Mouse (Mus musculus) stomach, embryonic 15.5 days (tissue): Measurements from ENCODE around the gene Nckap5l. TPM values are rescaled to one million over a fixed set of nuclear protein-coding genes. Genes with fewer than 3 reads are reported as not detected.
"Not testable (repeated sequence)": the region's sequence is repeated elsewhere in the genome, so short reads cannot be mapped to it uniquely, and the experiment has no call there.

ENCODE experiments used
- ATAC-seq: fragments of 200-750 bp; cut with Nextera tagmentation; 2 replicates; pipeline ENCODE4 v1.8.0; 2017; ENCODE audit warnings: low read depth, moderate number of reproducible peaks, moderate TSS enrichment; ENCODE audit not compliant: insufficient read depth, low FRiP score
- H3K27ac ChIP-seq: fragments of 300-500 bp; sonication (generic); 2 replicates; pipeline ENCODE4 v1.5.1; 2015; ENCODE audit warnings: mild to moderate bottlenecking, inconsistent platforms
- H3K27me3 ChIP-seq: fragments of 300-500 bp; sonication (generic); replicated peaks from 2 replicates; pipeline ENCODE4 v1.6.1; 2015; ENCODE audit warnings: inconsistent platforms
- H3K36me3 ChIP-seq: fragments of 300-500 bp; sonication (generic); 2 replicates; pipeline ENCODE4 v1.6.1; 2015; ENCODE audit warnings: inconsistent platforms
- H3K4me1 ChIP-seq: fragments of 300-500 bp; sonication (generic); 2 replicates; pipeline ENCODE4 v1.6.1; 2015; ENCODE audit warnings: inconsistent platforms
- H3K4me2 ChIP-seq: fragments of 300-500 bp; sonication (generic); 2 replicates; pipeline ENCODE4 v1.6.1; 2015; ENCODE audit warnings: mild to moderate bottlenecking, inconsistent platforms
- H3K4me3 ChIP-seq: fragments of 300-500 bp; sonication (generic); replicated peaks from 2 replicates; pipeline ENCODE4 v1.5.1; 2015; ENCODE audit warnings: inconsistent platforms
- H3K9ac ChIP-seq: fragments of 300-500 bp; sonication (generic); 2 replicates; pipeline ENCODE4 v1.6.1; 2015; ENCODE audit warnings: inconsistent platforms
- H3K9me3 ChIP-seq: fragments of 300-500 bp; sonication (generic); 2 replicates; pipeline ENCODE4 v1.6.1; 2016; ENCODE audit warnings: inconsistent platforms
- WGBS: fragments of 180-500 bp; shearing (Covaris S2); methylation state at CpG from one replicate; pipeline ENCODE4 v1.1.7; 2015; 5-methylcytosine and 5-hydroxymethylcytosine counted together
- polyA plus RNA-seq: library from polyadenylated mRNA; unstranded; fragments of >200 nt; fragmentation: Nextera tagmentation; extraction: Ambion mirVana; gene quantifications from 2 replicates; pipeline ENCODE4 v1.2.1, GENCODE M21; 2015

Gene Nckap5l
- polyA plus RNA-seq, 1 experiment from 2014 or later, result 4.8 TPM

DNA sequence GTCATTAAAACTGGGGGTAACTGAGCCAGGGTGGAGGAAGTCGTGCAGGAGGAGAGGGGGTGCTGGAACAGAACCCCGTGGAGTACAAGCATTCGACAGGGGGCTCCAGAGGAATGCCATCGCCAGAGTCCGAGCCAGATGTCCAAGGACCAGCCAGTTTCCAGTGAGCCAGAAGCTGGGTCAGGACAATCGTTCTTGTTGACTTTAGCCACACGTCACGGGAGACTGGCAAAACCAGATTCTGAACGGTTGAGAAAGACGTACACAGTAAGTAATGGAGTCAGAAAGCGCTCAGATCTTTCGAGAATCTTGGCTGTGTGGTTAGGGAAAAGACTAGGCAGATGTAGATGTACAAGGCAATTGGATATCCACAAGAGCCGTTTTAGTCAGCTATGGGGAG, 5.6 kb upstream of the Nckap5l start:
- Histone ChIP-seq H3K36me3 (no peaks in the 10 kb centered on the region), H3K9me3 (no peaks in the 10 kb centered on the region), H3K27me3 (no peaks in the 10 kb centered on the region), H3K9ac (no peak overlapping the region), H3K4me2 (peak overlapping the region; percentile 22; the same call in 1 of the 2 replicates), H3K4me1 (0 out of 2 replicates have a peak, but pooled peaks cover 1% of the 10 kb centered on the region), H3K4me3 (no peak overlapping the region), H3K27ac (no peak overlapping the region)
- 61% methylated on average over 13 of the region's 13 CpGs for WGBS
- no peak for ATAC-seq

- WGBS, result under 1% methylated on average over 39 of the region's 43 CpGs
- Histone ChIP-seq H3K9ac (peak overlapping the region; percentile 63), H3K4me1 (peaks cover 21% of the 10 kb centered on the region), H3K4me3 (peak overlapping the region; percentile 70), H3K27ac (peak overlapping the region; percentile 90), H3K36me3 (no peaks in the 10 kb centered on the region), H3K9me3 (no peaks in the 10 kb centered on the region), H3K27me3 (no peaks in the 10 kb centered on the region), H3K4me2 (peak overlapping the region; percentile 78)
- peak; percentile 56 for ATAC-seq
These were observed 464 bp downstream of the Nckap5l start for GRCm38 (mm10) chr15:99456963-99457605.

GRCm38 (mm10) chr15:99456338-99456962, 1.1 kb downstream of the Nckap5l start:
- peak overlapping the region; percentile 90 for H3K27ac ChIP-seq
- peak overlapping the region; percentile 78 for H3K4me2 ChIP-seq
- peaks cover 21% of the 10 kb centered on the region for H3K4me1 ChIP-seq
- H3K4me3 ChIP-seq, result peak overlapping the region; percentile 70
- no peak for ATAC-seq
- WGBS, result 21% methylated on average over 7 of the region's 7 CpGs
- no peaks in the 10 kb centered on the region for H3K9me3 ChIP-seq
- no peaks in the 10 kb centered on the region for H3K27me3 ChIP-seq
- no peaks in the 10 kb centered on the region for H3K36me3 ChIP-seq
- peak overlapping the region; percentile 63; the same call in 1 of the 2 replicates for H3K9ac ChIP-seq

DNA sequence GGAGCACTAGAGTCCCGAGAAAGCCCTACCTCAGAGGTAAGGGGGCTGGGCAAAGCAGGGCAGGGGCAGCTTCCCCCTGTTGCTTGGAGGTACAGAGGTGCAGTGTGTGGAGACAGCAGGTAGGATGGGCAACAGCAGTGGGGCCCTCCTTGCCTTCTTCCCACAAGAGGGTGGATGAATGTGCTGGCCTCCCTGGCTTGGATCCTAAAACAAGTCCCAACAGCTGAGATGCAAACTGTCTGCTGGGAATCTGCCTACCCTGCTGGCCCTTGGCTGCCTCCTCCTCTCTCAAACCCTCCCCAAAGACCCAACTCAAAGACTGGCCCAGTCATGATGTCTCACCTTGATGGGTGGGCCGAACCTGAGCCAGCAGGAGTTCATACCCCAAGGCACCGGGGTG, 2.1 kb downstream of the Nckap5l start:
- no peaks in the 10 kb centered on the region for H3K36me3 ChIP-seq
- no peak overlapping the region for H3K9ac ChIP-seq
- no peak overlapping the region for H3K27ac ChIP-seq
- no peak overlapping the region for H3K4me3 ChIP-seq
- no peak for ATAC-seq
- H3K9me3 ChIP-seq, result no peaks in the 10 kb centered on the region
- peak overlapping the region; percentile 78; the same call in 1 of the 2 replicates for H3K4me2 ChIP-seq
- H3K4me1 ChIP-seq, result peaks cover 21% of the 10 kb centered on the region
- 83% methylated on average over 3 of the region's 3 CpGs for WGBS
- H3K27me3 ChIP-seq, result no peaks in the 10 kb centered on the region

DNA sequence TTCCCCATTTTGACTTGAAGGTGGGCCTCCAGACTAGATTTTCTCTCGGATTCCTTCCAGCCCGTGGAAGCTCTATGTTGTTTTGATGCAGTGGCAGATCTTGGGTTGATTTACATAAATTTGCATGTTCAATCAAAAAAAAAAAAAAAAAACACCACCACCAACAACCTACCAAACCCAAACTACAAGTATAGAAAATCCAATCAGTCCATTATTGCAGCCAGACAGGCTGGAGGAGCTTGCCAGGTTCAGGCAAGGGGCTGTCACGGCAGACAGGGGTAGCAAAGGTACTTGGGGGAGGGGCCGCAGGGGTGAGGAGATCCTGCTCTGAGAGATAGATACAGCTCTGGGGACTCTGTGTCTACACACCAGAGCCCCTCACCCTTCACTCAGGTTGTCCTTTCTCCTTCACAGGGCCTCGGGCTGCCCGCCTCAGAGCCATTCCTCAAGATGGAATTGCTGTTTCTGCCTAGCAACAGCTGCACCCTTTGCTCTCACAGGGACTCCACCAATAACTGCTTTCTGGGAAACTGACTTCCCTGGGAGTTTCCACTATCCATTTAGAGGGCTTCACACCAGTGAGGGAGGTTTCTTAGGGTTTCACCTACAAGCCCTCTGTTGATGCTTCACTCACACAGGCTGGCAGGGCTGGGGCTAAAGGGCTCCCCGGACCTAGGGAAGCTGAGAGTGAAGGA, 2.8 kb downstream of the Nckap5l start:
- Histone ChIP-seq H3K4me1 (peaks cover 23% of the 10 kb centered on the region), H3K36me3 (no peaks in the 10 kb centered on the region), H3K4me3 (no peak overlapping the region), H3K4me2 (no peak overlapping the region), H3K9me3 (no peaks in the 10 kb centered on the region), H3K27ac (no peak overlapping the region; the same call in 1 of the 2 replicates), H3K27me3 (no peaks in the 10 kb centered on the region), H3K9ac (no peak overlapping the region)
- ATAC-seq, result no peak
- WGBS, result 74% methylated on average over 7 of the region's 7 CpGs

DNA sequence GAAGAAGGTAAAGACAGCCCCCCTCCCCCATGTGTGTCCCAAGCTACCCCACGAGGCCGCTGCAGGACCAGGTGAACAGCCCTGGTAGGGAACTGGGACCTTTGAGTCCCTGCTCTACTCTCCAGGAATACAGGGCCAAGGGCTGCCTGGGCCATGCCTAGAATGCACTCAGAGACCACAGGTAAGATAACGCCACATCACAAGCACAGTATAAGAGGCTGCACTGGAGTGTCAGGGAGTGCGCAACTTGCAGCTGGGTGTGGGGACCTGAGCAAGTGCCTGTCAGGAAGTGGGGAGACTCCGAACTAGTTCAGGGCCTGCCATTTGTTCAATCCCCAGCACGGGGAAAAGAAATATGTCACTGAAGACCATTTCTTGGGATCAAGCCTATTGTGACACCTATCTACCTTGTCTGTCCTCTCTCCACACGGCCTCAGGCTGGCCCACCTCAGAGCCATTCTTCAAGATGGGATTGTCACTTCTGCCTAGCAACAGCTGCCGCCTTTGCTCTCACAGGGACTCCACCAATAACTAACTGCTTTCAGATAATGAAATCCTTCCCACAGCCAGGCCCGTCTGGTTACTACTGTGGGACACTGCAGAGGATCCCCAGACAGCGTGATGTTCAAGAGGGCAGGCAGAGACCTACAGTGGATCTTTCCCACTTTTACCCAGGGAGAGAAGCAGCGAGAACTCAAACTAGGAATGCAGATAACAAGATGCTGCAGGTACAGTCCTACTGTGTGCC, 4.2 kb downstream of the Nckap5l start:
- Histone ChIP-seq H3K27me3 (no peaks in the 10 kb centered on the region), H3K4me1 (peaks cover 30% of the 10 kb centered on the region), H3K4me3 (no peak overlapping the region), H3K4me2 (no peak overlapping the region), H3K9me3 (no peaks in the 10 kb centered on the region), H3K36me3 (no peaks in the 10 kb centered on the region), H3K27ac (no peak overlapping the region), H3K9ac (no peak overlapping the region)
- WGBS, result 66% methylated on average over 11 of the region's 11 CpGs
- no peak for ATAC-seq

DNA sequence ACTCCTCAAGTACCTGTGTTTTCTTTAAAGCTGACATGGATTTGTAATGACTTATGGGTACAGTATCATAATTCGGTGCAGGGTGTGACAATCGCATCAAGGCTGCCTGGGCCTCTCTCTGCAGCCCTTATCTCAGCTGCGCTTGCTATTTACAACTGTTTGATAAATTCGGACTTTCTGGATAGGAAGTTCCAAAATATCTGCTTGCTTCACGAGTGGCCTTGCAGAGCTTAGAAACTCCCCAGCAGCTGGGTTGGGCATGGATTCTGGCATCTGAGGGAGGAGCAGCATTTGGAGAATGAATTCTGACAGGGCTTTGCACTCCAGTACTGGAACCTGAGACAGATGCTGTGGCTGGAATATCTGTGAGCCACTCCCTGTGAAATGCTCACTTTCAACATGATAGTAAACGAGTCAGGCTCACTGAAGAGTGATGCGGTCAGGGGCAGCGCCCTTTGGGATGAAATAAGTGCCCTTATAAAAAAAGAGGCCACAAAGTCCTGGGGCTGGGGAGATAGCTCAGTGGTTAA, 7.7 kb downstream of the Nckap5l start:
- H3K4me2 ChIP-seq, result no peak overlapping the region
- no peak overlapping the region for H3K4me3 ChIP-seq
- H3K27me3 ChIP-seq, result no peaks in the 10 kb centered on the region
- H3K27ac ChIP-seq, result peak overlapping the region; percentile 44
- ATAC-seq, result peak; percentile 38; the same call in 1 of the 2 replicates
- WGBS, result 57% methylated on average over 8 of the region's 8 CpGs
- no peak overlapping the region for H3K9ac ChIP-seq
- H3K36me3 ChIP-seq, result no peaks in the 10 kb centered on the region
- peaks cover 13% of the 10 kb centered on the region for H3K4me1 ChIP-seq
- no peaks in the 10 kb centered on the region for H3K9me3 ChIP-seq

GRCm38 (mm10) chr15:99449131-99449750, 8.3 kb downstream of the Nckap5l start:
- Histone ChIP-seq H3K9ac (no peak overlapping the region), H3K27me3 (no peaks in the 10 kb centered on the region), H3K4me2 (no peak overlapping the region), H3K27ac (peak overlapping the region; percentile 44), H3K36me3 (no peaks in the 10 kb centered on the region), H3K9me3 (no peaks in the 10 kb centered on the region), H3K4me3 (no peak overlapping the region), H3K4me1 (peaks cover 11% of the 10 kb centered on the region)
- 62% methylated on average over 9 of the region's 9 CpGs for whole genome bisulfite sequencing
- peak; percentile 36 for ATAC-seq

DNA sequence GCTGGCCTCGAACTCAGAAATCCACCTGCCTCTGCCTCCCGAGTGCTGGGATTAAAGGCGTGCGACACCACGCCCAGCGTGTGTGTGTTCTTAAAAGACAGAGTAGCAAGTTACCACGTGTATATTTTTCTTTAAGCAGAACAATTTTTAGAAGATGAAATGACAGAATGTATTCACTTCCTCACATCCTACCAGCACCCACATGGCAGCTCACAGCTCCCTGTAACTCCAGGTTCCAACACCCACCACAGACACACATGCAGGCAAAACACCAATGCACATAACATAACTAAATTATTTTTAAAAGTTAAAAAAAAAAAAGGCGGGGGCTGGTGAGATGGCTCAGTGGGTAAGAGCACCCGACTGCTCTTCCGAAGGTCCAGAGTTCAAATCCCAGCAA, 11.4 kb downstream of the Nckap5l start:
- not testable (repeated sequence) for H3K4me3 ChIP-seq, ATAC-seq, H3K9ac ChIP-seq, H3K36me3 ChIP-seq, H3K27me3 ChIP-seq, H3K27ac ChIP-seq, H3K4me2 ChIP-seq, H3K9me3 ChIP-seq
- H3K4me1 ChIP-seq, result peaks cover 16% of the 10 kb centered on the region
- WGBS, result 87% methylated on average over 10 of the region's 10 CpGs

- no peaks in the 10 kb centered on the region for H3K27me3 ChIP-seq
- H3K9me3 ChIP-seq, result no peaks in the 10 kb centered on the region
- H3K27ac ChIP-seq, result no peak overlapping the region
- peaks cover 22% of the 10 kb centered on the region for H3K4me1 ChIP-seq
- no peak overlapping the region for H3K4me2 ChIP-seq
- no peak for ATAC-seq
- no peak overlapping the region for H3K9ac ChIP-seq
- WGBS, result 50% methylated on average over 6 of the region's 6 CpGs
- no peak overlapping the region for H3K4me3 ChIP-seq
- no peaks in the 10 kb centered on the region for H3K36me3 ChIP-seq
These were observed 12.0 kb downstream of the Nckap5l start for GRCm38 (mm10) chr15:99445567-99445966.

DNA sequence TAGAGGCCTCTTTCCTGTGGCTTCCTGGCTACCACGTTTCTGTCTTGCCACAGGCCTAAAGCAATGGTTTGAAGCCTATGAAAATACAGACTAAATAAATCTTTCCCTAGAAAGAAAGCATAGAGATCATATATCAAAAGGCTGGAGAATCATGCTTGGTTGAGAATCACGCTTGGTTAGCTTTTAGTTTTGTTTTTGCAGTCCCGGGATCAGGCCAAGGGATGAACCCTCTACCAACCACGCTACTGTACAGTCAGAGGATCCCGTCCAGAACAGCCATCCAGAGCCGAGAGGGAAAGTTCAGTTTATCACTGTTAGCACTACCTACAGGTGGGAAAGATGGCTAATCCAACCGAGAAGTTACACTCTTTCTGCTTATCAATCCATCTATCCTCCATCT, 15.2 kb downstream of the Nckap5l start:
- no peak overlapping the region for H3K4me2 ChIP-seq
- no peak for ATAC-seq
- WGBS, result 68% methylated on average over 7 of the region's 7 CpGs
- H3K9ac ChIP-seq, result no peak overlapping the region
- H3K4me1 ChIP-seq, result peaks cover 34% of the 10 kb centered on the region
- no peaks in the 10 kb centered on the region for H3K36me3 ChIP-seq
- no peaks in the 10 kb centered on the region for H3K27me3 ChIP-seq
- no peak overlapping the region for H3K4me3 ChIP-seq
- H3K27ac ChIP-seq, result no peak overlapping the region; the same call in 1 of the 2 replicates
- H3K9me3 ChIP-seq, result no peaks in the 10 kb centered on the region
